ENCODE assay signal across 9 mouse cellular contexts in genomic region chr19:42439353-42439752, GRCm38 (mm10). TPM values are rescaled to one million over a fixed set of nuclear protein-coding genes. Genes with fewer than 3 reads are reported as not detected.
DNase-seq lines count a peak whose midpoint lies in the region; ATAC-seq and TF ChIP-seq lines count a peak whose summit lies in the region.
"Had no signal": no experiment of that assay in that cellular context is flagged by ENCODE, and none has a peak within 500 bp of the region (broad histone marks: within the 10 kb centered on the region; RNA-seq: fewer than 3 reads in every experiment).

No protein-coding gene starts in this region.

- 67% methylated on average over 9 of the region's 9 CpGs for WGBS in kidney, embryonic 15.5 days
- WGBS in thymus, adult 2 months: 80% methylated on average over 9 of the region's 9 CpGs
- WGBS in bone marrow, adult 2 months: 70% methylated on average over 9 of the region's 9 CpGs

- no peaks in the 10 kb centered on the region for H3K9me3 ChIP-seq in kidney, embryonic 15.5 days (replicated peaks)
- H3K9me3 ChIP-seq: intestine, embryonic 15.5 days had no signal

- no peak overlapping the region for H3K4me2 ChIP-seq in kidney, embryonic 15.5 days
- H3K4me2 ChIP-seq: intestine, embryonic 15.5 days had no signal

- no peak overlapping the region for H3K9ac ChIP-seq in kidney, embryonic 15.5 days
- H3K9ac ChIP-seq: intestine, embryonic 15.5 days had no signal

- no peak overlapping the region for H3K27ac ChIP-seq in kidney, embryonic 15.5 days
- no peak overlapping the region for H3K27ac ChIP-seq in thymus, adult 2 months (ENCODE audit: control insufficient read depth, insufficient read depth, low read length)
- H3K27ac ChIP-seq in bone marrow, adult 2 months (ENCODE audit: control insufficient read depth, insufficient read depth, low read depth, low read length, poor library complexity): no peak overlapping the region
- H3K27ac ChIP-seq: intestine, embryonic 15.5 days; macrophage had no signal

- peak; percentile 30 for DNase-seq in kidney, postnatal 10 days
- DNase-seq in thymus, adult 2 months: peak; percentile 23
- no peak for DNase-seq in thymus, postnatal 25 days
- DNase-seq in testis, postnatal 10 days (ENCODE audit: low spot score): peak; percentile 60
- no peak for DNase-seq in c-Kit-positive CD71-positive TER-119-positive erythroid progenitor cells, embryonic 14.5 days (ENCODE audit: low spot score)

- ATAC-seq in kidney, embryonic 15.5 days (replicated peaks; ENCODE audit: low FRiP score): no peak
- ATAC-seq: intestine, embryonic 15.5 days had no signal

- no peaks in the 10 kb centered on the region for H3K36me3 ChIP-seq in kidney, embryonic 15.5 days
- H3K36me3 ChIP-seq in thymus, adult 2 months (ENCODE audit: control insufficient read depth, insufficient read depth, low read length): no peaks in the 10 kb centered on the region
- H3K36me3 ChIP-seq: intestine, embryonic 15.5 days had no signal

- peaks cover 15% of the 10 kb centered on the region; the same call in 1 of the 2 replicates for H3K4me1 ChIP-seq in kidney, embryonic 15.5 days
- H3K4me1 ChIP-seq in thymus, adult 2 months (replicated peaks; ENCODE audit: control insufficient read depth, insufficient read depth, low read length): no peaks in the 10 kb centered on the region
- no peaks in the 10 kb centered on the region for H3K4me1 ChIP-seq in bone marrow, adult 2 months (ENCODE audit: control insufficient read depth, insufficient read depth, low read length)
- H3K4me1 ChIP-seq: intestine, embryonic 15.5 days had no signal

- no peak for TF ChIP-seq POLR2A in thymus, adult 2 months (IDR thresholded peaks at IDR 0.05; ENCODE audit: control insufficient read depth, extremely low read depth, insufficient read depth, low read length, poor library complexity)
- no peak for TF ChIP-seq POLR2A in bone marrow, adult 2 months (IDR thresholded peaks at IDR 0.05; ENCODE audit: borderline replicate concordance, control insufficient read depth, low read depth, low read length)

- peaks cover 15% of the 10 kb centered on the region for H3K27me3 ChIP-seq in kidney, embryonic 15.5 days
- H3K27me3 ChIP-seq in thymus, adult 2 months (ENCODE audit: control insufficient read depth, insufficient read depth, low read length): no peaks in the 10 kb centered on the region; the same call in 1 of the 2 replicates

- H3K4me3 ChIP-seq in kidney, embryonic 15.5 days (replicated peaks): no peak overlapping the region
- H3K4me3 ChIP-seq in thymus, adult 2 months (ENCODE audit: control insufficient read depth, insufficient read depth, low read length): no peak overlapping the region
- H3K4me3 ChIP-seq in bone marrow, adult 2 months (replicated peaks; ENCODE audit: control insufficient read depth, low read depth, low read length): no peak overlapping the region
- H3K4me3 ChIP-seq: intestine, embryonic 15.5 days had no signal

- TF ChIP-seq CTCF in thymus, adult 2 months (IDR thresholded peaks at IDR 0.05; ENCODE audit: borderline replicate concordance, control insufficient read depth, extremely low read depth, insufficient read depth, low read length, poor library complexity): peak; percentile 38; the same call in 1 of the 2 replicates
- peak; percentile 62 for TF ChIP-seq CTCF in bone marrow, adult 2 months (IDR thresholded peaks at IDR 0.05; ENCODE audit: control insufficient read depth, insufficient read depth, low read length)

RNA-seq across cellular contexts. Expression of gene Crtac1, which starts 7.8 kb away (rescaled TPM):
- 5.8 and 7.0 TPM in 2 replicates for polyA plus RNA-seq in kidney, embryonic 15.5 days (2015; fragmentation: Nextera tagmentation; extraction: Ambion mirVana)
- 0.64 and 1.1 TPM in 2 replicates for polyA plus RNA-seq in thymus, adult 2 months (2012; rRNA removed)
- polyA plus RNA-seq in bone marrow, adult 2 months (2011; ENCODE audit: insufficient read depth, insufficient read length, low replicate concordance, missing spikeins): 1.7 and 12.3 TPM in 2 replicates
- polyA plus RNA-seq: macrophage had no signal

Comparison
In these comparisons a context has a peak if more than half of its experiments do, and no peak if none do; other contexts are left out.
1. DNase-seq: peak in kidney, postnatal 10 days (single experiment), thymus, adult 2 months (single experiment) and testis, postnatal 10 days (single experiment); none in thymus, postnatal 25 days (single experiment) and c-Kit-positive CD71-positive TER-119-positive erythroid progenitor cells, embryonic 14.5 days (single experiment).